Mouse (Mus musculus): ENCODE measurements around the gene Pisd.
"Not testable (repeated sequence)": the region's sequence is repeated elsewhere in the genome, so short reads cannot be mapped to it uniquely, and the experiment has no call there.

DNA sequence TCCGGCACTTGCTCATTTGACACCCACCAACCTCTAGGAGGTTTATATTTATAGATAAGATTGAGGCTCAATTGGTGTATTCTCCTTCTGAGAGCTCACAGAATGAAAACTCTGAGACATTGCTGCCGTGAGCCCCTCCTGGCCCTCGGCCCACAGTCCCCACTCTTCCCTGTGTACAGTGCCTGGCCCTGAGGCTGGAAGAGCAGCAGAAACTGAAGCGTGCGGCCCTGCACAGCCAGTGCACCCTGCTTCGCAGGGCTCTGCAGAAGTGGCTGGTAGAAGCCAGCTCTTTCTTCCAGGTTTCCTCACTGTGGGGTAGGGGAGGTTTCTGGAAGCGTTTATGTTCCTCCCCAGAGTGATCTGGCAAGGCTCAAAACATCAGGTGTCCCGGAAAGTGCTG, 62.7 kb downstream of the Pisd start:
- not testable (repeated sequence) for TF ChIP-seq CTCF (IDR thresholded peaks at IDR 0.05; ENCODE audit: control insufficient read depth, insufficient read depth, insufficient replicate concordance, low read depth, low read length); POLR2A (IDR thresholded peaks at IDR 0.05; ENCODE audit: control insufficient read depth, low read depth, low read length)
